Mouse (Mus musculus) bone marrow, adult 2 months (tissue): ENCODE results near the gene Angptl4. TPM values are rescaled to one million over a fixed set of nuclear protein-coding genes. Genes with fewer than 3 reads are reported as not detected.
"Not testable (repeated sequence)": the region's sequence is repeated elsewhere in the genome, so short reads cannot be mapped to it uniquely, and the experiment has no call there.

ENCODE experiments used
- H3K27ac ChIP-seq: fragments of 200-500 bp; 2 replicates; pipeline ENCODE4 v1.5.1; 2012; ENCODE audit warnings: low read depth, mild to moderate bottlenecking, control low read depth, inconsistent platforms, low read length; ENCODE audit not compliant: control insufficient read depth, poor library complexity, insufficient read depth
- H3K4me1 ChIP-seq: fragments of 200-500 bp; 2 replicates; pipeline ENCODE4 v1.6.1; 2011; ENCODE audit warnings: low read length; ENCODE audit not compliant: control insufficient read depth, insufficient read depth
- H3K4me3 ChIP-seq: fragments of 200-500 bp; replicated peaks from 2 replicates; pipeline ENCODE3; 2011; ENCODE audit warnings: mild to moderate bottlenecking, low read depth, low read length, control low read depth; ENCODE audit not compliant: control insufficient read depth
- CTCF ChIP-seq: fragments of 200-500 bp; IDR thresholded peaks from 2 replicates; pipeline ENCODE4 v1.5.1; 2011; ENCODE audit warnings: low read length, control low read depth; ENCODE audit not compliant: control insufficient read depth, insufficient read depth
- POLR2A ChIP-seq: fragments of 200-500 bp; IDR thresholded peaks from 2 replicates; pipeline ENCODE4 v1.6.1; 2011; ENCODE audit warnings: low read depth, mild to moderate bottlenecking, control low read depth, low read length, borderline replicate concordance; ENCODE audit not compliant: control insufficient read depth
- WGBS: fragments of 180-500 bp; shearing (Covaris S2); methylation state at CpG from one replicate; pipeline ENCODE4 v1.1.7; 2018; 5-methylcytosine and 5-hydroxymethylcytosine counted together
- polyA plus RNA-seq: library from polyadenylated mRNA; stranded (reverse); fragments of >200 nt; gene quantifications from 2 replicates; pipeline ENCODE4 v1.2.4, GENCODE M21; 2011; ENCODE audit warnings: low replicate concordance; ENCODE audit not compliant: missing spikeins, insufficient read depth, insufficient read length

The Angptl4 gene
- polyA plus RNA-seq, 1 experiment, result 7.4 TPM

- TF ChIP-seq POLR2A, result no peak
- TF ChIP-seq CTCF, result no peak
- H3K4me3 ChIP-seq, result no peak overlapping the region
- H3K4me1 ChIP-seq, result no peaks in the 10 kb centered on the region
- H3K27ac ChIP-seq, result no peak overlapping the region
- 79% methylated on average over 1 of the region's 1 CpGs for WGBS
Observed at GRCm38 (mm10) chr17:33742420-33742819, 39.2 kb downstream of the Angptl4 start.

GRCm38 (mm10) chr17:33733526-33733925 lies 48.1 kb downstream of the Angptl4 start:
- H3K4me3 ChIP-seq, H3K27ac ChIP-seq, H3K4me1 ChIP-seq: not testable (repeated sequence)
- WGBS, result 73% methylated on average over 10 of the region's 10 CpGs

- H3K4me3 ChIP-seq, H3K27ac ChIP-seq, H3K4me1 ChIP-seq: not testable (repeated sequence)
- 66% methylated on average over 9 of the region's 9 CpGs for WGBS
Observed at GRCm38 (mm10) chr17:33732556-33733083, 49.0 kb downstream of the Angptl4 start.

- Histone ChIP-seq H3K4me3 (no peak overlapping the region), H3K27ac (no peak overlapping the region), H3K4me1 (no peaks in the 10 kb centered on the region)
- no peak for TF ChIP-seq POLR2A
- TF ChIP-seq CTCF, result no peak
- 40% methylated on average over 2 of the region's 2 CpGs for WGBS
Observed at GRCm38 (mm10) chr17:33729215-33729614, 52.4 kb downstream of the Angptl4 start.

- Histone ChIP-seq H3K27ac (no peak overlapping the region), H3K4me3 (no peak overlapping the region), H3K4me1 (no peaks in the 10 kb centered on the region)
- TF ChIP-seq CTCF (no peak), POLR2A (no peak)
- WGBS, result 86% methylated on average over 2 of the region's 2 CpGs
Observed at GRCm38 (mm10) chr17:33728396-33728795, 53.2 kb downstream of the Angptl4 start.

Other genes starting within 250 kb of the Angptl4 start
- 34.6 and 68.8 TPM in 2 replicates for gene Myo1f, start 226.1 kb downstream of the Angptl4 start, polyA plus RNA-seq
- gene Zfp414, start 152.7 kb downstream of the Angptl4 start, polyA plus RNA-seq, result 24.6 and 41.4 TPM in 2 replicates
- 47.2 and 93.2 TPM in 2 replicates for gene Pram1, start 143.8 kb downstream of the Angptl4 start, polyA plus RNA-seq
- 839 and 1,378 TPM in 2 replicates for gene Hnrnpm, start 95.0 kb downstream of the Angptl4 start, polyA plus RNA-seq
- gene March2, start 63.2 kb downstream of the Angptl4 start, polyA plus RNA-seq, result 227 and 290 TPM in 2 replicates
- gene Rab11b, start 21.3 kb downstream of the Angptl4 start, polyA plus RNA-seq, result 45.8 and 57.6 TPM in 2 replicates
- gene Kank3, start 28.7 kb upstream of the Angptl4 start, polyA plus RNA-seq, result 23.0 and 52.7 TPM in 2 replicates
- 900 and 1,879 TPM in 2 replicates for gene Rps28, start 42.7 kb upstream of the Angptl4 start, polyA plus RNA-seq
- gene Ndufa7, start 42.7 kb upstream of the Angptl4 start, polyA plus RNA-seq, result 68.0 and 157 TPM in 2 replicates
- gene Cd320, start 61.3 kb upstream of the Angptl4 start, polyA plus RNA-seq, result 2.8 and 4.6 TPM in 2 replicates
- gene Gm7029, start 92.0 kb upstream of the Angptl4 start, polyA plus RNA-seq, result not detected in 2 replicates
- gene Kifc1, start 108.8 kb upstream of the Angptl4 start, polyA plus RNA-seq, result 358 and 477 TPM in 2 replicates
- 1.2 and 1.9 TPM in 2 replicates for gene Platr17, start 123.3 kb upstream of the Angptl4 start, polyA plus RNA-seq
- 26.4 and 42.3 TPM in 2 replicates for gene Daxx, start 127.6 kb upstream of the Angptl4 start, polyA plus RNA-seq
- gene Tapbp, start 134.1 kb upstream of the Angptl4 start, polyA plus RNA-seq, result 75.8 and 87.3 TPM in 2 replicates
- gene Zbtb22, start 134.1 kb upstream of the Angptl4 start, polyA plus RNA-seq, result 21.2 and 26.3 TPM in 2 replicates
- 91.8 and 173 TPM in 2 replicates for gene Rgl2, start 147.7 kb upstream of the Angptl4 start, polyA plus RNA-seq
- 75.9 and 89.6 TPM in 2 replicates for gene Pfdn6, start 158.5 kb upstream of the Angptl4 start, polyA plus RNA-seq
- 20.4 and 21.4 TPM in 2 replicates for gene Wdr46, start 158.8 kb upstream of the Angptl4 start, polyA plus RNA-seq
- 1.9 and 4.1 TPM in 2 replicates for gene B3galt4, start 169.7 kb upstream of the Angptl4 start, polyA plus RNA-seq
- gene Vps52, start 174.0 kb upstream of the Angptl4 start, polyA plus RNA-seq, result 13.7 and 23.1 TPM in 2 replicates
- gene Rps18, start 174.2 kb upstream of the Angptl4 start, polyA plus RNA-seq, result 1,108 and 1,335 TPM in 2 replicates
- 698 and 1,240 TPM in 2 replicates for gene H2-K1, start 218.5 kb upstream of the Angptl4 start, polyA plus RNA-seq
- 9.0 and 35.7 TPM in 2 replicates for gene Ring1, start 242.8 kb upstream of the Angptl4 start, polyA plus RNA-seq
- 120 and 165 TPM in 2 replicates for gene H2-Ke6, start 246.2 kb upstream of the Angptl4 start, polyA plus RNA-seq
- gene Slc39a7, start 249.9 kb upstream of the Angptl4 start, polyA plus RNA-seq, result 51.4 and 84.6 TPM in 2 replicates
- 36.0 and 70.9 TPM in 2 replicates for gene Rxrb, start 250.0 kb upstream of the Angptl4 start, polyA plus RNA-seq